Mouse (Mus musculus): ENCODE data around the gene Bnip2.

DNA sequence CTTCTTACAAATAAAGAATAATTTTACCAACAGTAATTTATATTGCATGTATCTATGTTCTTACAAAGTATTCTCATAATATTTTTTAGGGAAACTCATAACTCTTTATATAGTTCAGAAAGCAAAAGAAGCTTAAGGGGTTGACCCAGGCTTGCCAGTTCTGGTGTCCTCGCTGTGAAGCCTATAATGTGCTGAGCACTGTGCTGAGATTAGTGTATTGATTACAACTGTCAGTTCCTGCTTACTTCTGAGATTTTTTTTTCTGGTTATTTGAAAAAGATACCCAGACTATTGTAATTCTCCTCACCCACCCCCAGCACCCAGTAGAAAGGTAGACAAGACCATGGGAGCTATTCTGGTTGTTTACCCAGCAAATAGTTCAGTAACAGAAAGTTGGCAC lies 4.2 kb downstream of the Bnip2 start:
- no peak for TF ChIP-seq POLR2A (IDR thresholded peaks at IDR 0.05; ENCODE audit: low read depth, low read length)
- TF ChIP-seq CTCF (IDR thresholded peaks at IDR 0.05; ENCODE audit: extremely low read depth, insufficient read length, insufficient replicate concordance, low read depth, low read length): no peak

All from small intestine, adult 2 months (tissue).